Mouse (Mus musculus) erythroblast, embryonic 14.5 days (primary cell): ENCODE measurements around the gene 2810004N23Rik.

Source experiments
- GATA1 ChIP-seq: IDR thresholded peaks from 2 replicates; pipeline ENCODE4 v1.6.1; 2012; ENCODE audit warnings: low read length, inconsistent platforms, mixed read lengths
- TAL1 ChIP-seq: IDR thresholded peaks from 3 replicates; pipeline ENCODE4 v1.6.1; 2012; ENCODE audit warnings: low read length, inconsistent platforms, mixed read lengths

- TF ChIP-seq TAL1 (no peak), GATA1 (no peak)
These were observed 17.8 kb downstream of the 2810004N23Rik start for GRCm38 (mm10) chr8:124845131-124845530.
